Mouse (Mus musculus): Measurements from ENCODE around the gene Eif2d.
"Not testable (repeated sequence)": the region's sequence is repeated elsewhere in the genome, so short reads cannot be mapped to it uniquely, and the experiment has no call there.

Gene Eif2d

GRCm38 (mm10) chr1:131155456-131155855, 2.5 kb downstream of the Eif2d start:
- no peak for TF ChIP-seq POU5F1 (IDR thresholded peaks at IDR 0.05; ENCODE audit: borderline replicate concordance, low read length)
- TF ChIP-seq NANOG (IDR thresholded peaks at IDR 0.05; ENCODE audit: borderline replicate concordance, low read length), result no peak
- TF ChIP-seq CTCF (conservative IDR thresholded peaks at IDR 0.05; ENCODE audit: low read length), result peak; percentile 95
- no peak overlapping the region for H3K4me3 ChIP-seq (replicated peaks; ENCODE audit: low read length)
- no peaks in the 10 kb centered on the region for H3K9me3 ChIP-seq (ENCODE audit: low read length)

GRCm38 (mm10) chr1:131159573-131160327, 6.8 kb downstream of the Eif2d start:
- H3K4me1 ChIP-seq (replicated peaks; ENCODE audit: low read depth, low read length), result peaks cover 69% of the 10 kb centered on the region
- H3K27me3 ChIP-seq (ENCODE audit: insufficient read depth, low read length); H3K9me3 ChIP-seq (ENCODE audit: low read length): not testable (repeated sequence)
- H3K4me3 ChIP-seq (replicated peaks; ENCODE audit: low read length), result peak overlapping the region; percentile 43; the same call in 1 of the 2 replicates
- peaks cover 77% of the 10 kb centered on the region for H3K36me3 ChIP-seq (ENCODE audit: insufficient read depth, low read length)

More at GRCm38 (mm10) chr1:131155456-131155855, 2.5 kb downstream of the Eif2d start:
- Histone ChIP-seq H3K36me3 (ENCODE audit: insufficient read depth, low read length) (peaks cover 41% of the 10 kb centered on the region), H3K27me3 (ENCODE audit: insufficient read depth, low read length) (no peaks in the 10 kb centered on the region), H3K4me1 (replicated peaks; ENCODE audit: low read depth, low read length) (peaks cover 70% of the 10 kb centered on the region)

GRCm38 (mm10) chr1:131161091-131161490, 8.1 kb downstream of the Eif2d start:
- H3K4me1 ChIP-seq (replicated peaks; ENCODE audit: low read depth, low read length), result peaks cover 58% of the 10 kb centered on the region
- TF ChIP-seq CTCF (conservative IDR thresholded peaks at IDR 0.05; ENCODE audit: low read length) (no peak), POU5F1 (IDR thresholded peaks at IDR 0.05; ENCODE audit: borderline replicate concordance, low read length) (no peak), NANOG (IDR thresholded peaks at IDR 0.05; ENCODE audit: borderline replicate concordance, low read length) (peak; percentile 46; the same call in 1 of the 2 replicates)
- no peaks in the 10 kb centered on the region for H3K27me3 ChIP-seq (ENCODE audit: insufficient read depth, low read length)
- peaks cover 78% of the 10 kb centered on the region for H3K36me3 ChIP-seq (ENCODE audit: insufficient read depth, low read length)
- H3K4me3 ChIP-seq (replicated peaks; ENCODE audit: low read length), result peak overlapping the region; percentile 54
- no peaks in the 10 kb centered on the region for H3K9me3 ChIP-seq (ENCODE audit: low read length)

- H3K4me3 ChIP-seq (replicated peaks; ENCODE audit: low read length), result no peak overlapping the region
- H3K36me3 ChIP-seq (ENCODE audit: insufficient read depth, low read length), result peaks cover 95% of the 10 kb centered on the region
- no peaks in the 10 kb centered on the region for H3K9me3 ChIP-seq (ENCODE audit: low read length)
- H3K4me1 ChIP-seq (replicated peaks; ENCODE audit: low read depth, low read length), result peaks cover 43% of the 10 kb centered on the region
- no peaks in the 10 kb centered on the region for H3K27me3 ChIP-seq (ENCODE audit: insufficient read depth, low read length)
- TF ChIP-seq POU5F1 (IDR thresholded peaks at IDR 0.05; ENCODE audit: borderline replicate concordance, low read length) (no peak), NANOG (IDR thresholded peaks at IDR 0.05; ENCODE audit: borderline replicate concordance, low read length) (no peak), CTCF (conservative IDR thresholded peaks at IDR 0.05; ENCODE audit: low read length) (no peak)
These were observed 11.4 kb downstream of the Eif2d start for GRCm38 (mm10) chr1:131164427-131164826.

GRCm38 (mm10) chr1:131167612-131168011, 14.6 kb downstream of the Eif2d start:
- TF ChIP-seq POU5F1 (IDR thresholded peaks at IDR 0.05; ENCODE audit: borderline replicate concordance, low read length), result no peak
- TF ChIP-seq CTCF (conservative IDR thresholded peaks at IDR 0.05; ENCODE audit: low read length), result no peak
- no peak for TF ChIP-seq NANOG (IDR thresholded peaks at IDR 0.05; ENCODE audit: borderline replicate concordance, low read length)

GRCm38 (mm10) chr1:131173001-131173400, 20.0 kb downstream of the Eif2d start:
- TF ChIP-seq POU5F1 (IDR thresholded peaks at IDR 0.05; ENCODE audit: borderline replicate concordance, low read length) (no peak), CTCF (conservative IDR thresholded peaks at IDR 0.05; ENCODE audit: low read length) (no peak), NANOG (IDR thresholded peaks at IDR 0.05; ENCODE audit: borderline replicate concordance, low read length) (no peak)
- no peaks in the 10 kb centered on the region for H3K9me3 ChIP-seq (ENCODE audit: low read length)

More at GRCm38 (mm10) chr1:131167612-131168011, 14.6 kb downstream of the Eif2d start:
- no peaks in the 10 kb centered on the region for H3K9me3 ChIP-seq (ENCODE audit: low read length)
- H3K36me3 ChIP-seq (ENCODE audit: insufficient read depth, low read length), result peaks cover 100% of the 10 kb centered on the region
- H3K27me3 ChIP-seq (ENCODE audit: insufficient read depth, low read length), result no peaks in the 10 kb centered on the region
- peaks cover 34% of the 10 kb centered on the region for H3K4me1 ChIP-seq (replicated peaks; ENCODE audit: low read depth, low read length)
- H3K4me3 ChIP-seq (replicated peaks; ENCODE audit: low read length), result no peak overlapping the region

GRCm38 (mm10) chr1:131173809-131174208, 20.8 kb downstream of the Eif2d start:
- Histone ChIP-seq H3K27me3 (ENCODE audit: insufficient read depth, low read length) (no peaks in the 10 kb centered on the region), H3K4me1 (replicated peaks; ENCODE audit: low read depth, low read length) (peaks cover 19% of the 10 kb centered on the region), H3K4me3 (replicated peaks; ENCODE audit: low read length) (no peak overlapping the region), H3K9me3 (ENCODE audit: low read length) (no peaks in the 10 kb centered on the region), H3K36me3 (ENCODE audit: insufficient read depth, low read length) (peaks cover 100% of the 10 kb centered on the region)
- TF ChIP-seq NANOG (IDR thresholded peaks at IDR 0.05; ENCODE audit: borderline replicate concordance, low read length), result no peak
- no peak for TF ChIP-seq POU5F1 (IDR thresholded peaks at IDR 0.05; ENCODE audit: borderline replicate concordance, low read length)
- no peak for TF ChIP-seq CTCF (conservative IDR thresholded peaks at IDR 0.05; ENCODE audit: low read length)

More at GRCm38 (mm10) chr1:131173001-131173400, 20.0 kb downstream of the Eif2d start:
- Histone ChIP-seq H3K27me3 (ENCODE audit: insufficient read depth, low read length) (no peaks in the 10 kb centered on the region), H3K4me1 (replicated peaks; ENCODE audit: low read depth, low read length) (peaks cover 19% of the 10 kb centered on the region), H3K36me3 (ENCODE audit: insufficient read depth, low read length) (peaks cover 100% of the 10 kb centered on the region), H3K4me3 (replicated peaks; ENCODE audit: low read length) (no peak overlapping the region)

GRCm38 (mm10) chr1:131174299-131174861, 21.4 kb downstream of the Eif2d start:
- Histone ChIP-seq H3K27me3 (ENCODE audit: insufficient read depth, low read length) (no peaks in the 10 kb centered on the region), H3K9me3 (ENCODE audit: low read length) (no peaks in the 10 kb centered on the region), H3K36me3 (ENCODE audit: insufficient read depth, low read length) (peaks cover 97% of the 10 kb centered on the region), H3K4me1 (replicated peaks; ENCODE audit: low read depth, low read length) (peaks cover 20% of the 10 kb centered on the region), H3K4me3 (replicated peaks; ENCODE audit: low read length) (no peak overlapping the region)
- TF ChIP-seq NANOG (IDR thresholded peaks at IDR 0.05; ENCODE audit: borderline replicate concordance, low read length) (no peak), CTCF (conservative IDR thresholded peaks at IDR 0.05; ENCODE audit: low read length) (no peak), POU5F1 (IDR thresholded peaks at IDR 0.05; ENCODE audit: borderline replicate concordance, low read length) (no peak)

Measured in E14TG2a.4 (cell line).